Mouse (Mus musculus) 416B (cell line): ENCODE measurements around the gene Agmat.
A peak's percentile ranks its signal among the peaks of the same experiment; 100 is the strongest.

Source experiments
- DNase-seq: peaks from one replicate; pipeline ENCODE4 v3.0.0; 2011; ENCODE audit warnings: low read depth

Agmat gene

DNA sequence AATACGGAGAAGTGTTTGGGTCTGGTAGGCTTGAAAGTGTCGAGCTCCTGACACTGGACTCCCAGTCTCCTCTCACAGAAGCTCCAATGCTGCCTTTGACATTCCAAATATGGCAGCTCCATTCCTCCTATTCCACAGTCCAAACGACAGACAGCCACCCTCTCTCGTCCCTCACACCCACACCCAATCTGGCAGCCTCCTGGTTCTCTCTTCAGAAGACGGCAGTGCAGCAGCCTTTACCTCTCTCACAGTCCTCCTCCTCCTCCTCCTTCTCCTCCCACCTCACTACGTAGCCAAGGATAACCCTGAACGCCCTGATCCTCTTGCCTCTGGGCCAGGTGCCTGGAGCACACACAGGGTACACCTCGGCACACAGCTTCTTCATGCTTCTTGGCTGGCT, 33.4 kb downstream of the Agmat start:
- DNase-seq: no peak

DNA sequence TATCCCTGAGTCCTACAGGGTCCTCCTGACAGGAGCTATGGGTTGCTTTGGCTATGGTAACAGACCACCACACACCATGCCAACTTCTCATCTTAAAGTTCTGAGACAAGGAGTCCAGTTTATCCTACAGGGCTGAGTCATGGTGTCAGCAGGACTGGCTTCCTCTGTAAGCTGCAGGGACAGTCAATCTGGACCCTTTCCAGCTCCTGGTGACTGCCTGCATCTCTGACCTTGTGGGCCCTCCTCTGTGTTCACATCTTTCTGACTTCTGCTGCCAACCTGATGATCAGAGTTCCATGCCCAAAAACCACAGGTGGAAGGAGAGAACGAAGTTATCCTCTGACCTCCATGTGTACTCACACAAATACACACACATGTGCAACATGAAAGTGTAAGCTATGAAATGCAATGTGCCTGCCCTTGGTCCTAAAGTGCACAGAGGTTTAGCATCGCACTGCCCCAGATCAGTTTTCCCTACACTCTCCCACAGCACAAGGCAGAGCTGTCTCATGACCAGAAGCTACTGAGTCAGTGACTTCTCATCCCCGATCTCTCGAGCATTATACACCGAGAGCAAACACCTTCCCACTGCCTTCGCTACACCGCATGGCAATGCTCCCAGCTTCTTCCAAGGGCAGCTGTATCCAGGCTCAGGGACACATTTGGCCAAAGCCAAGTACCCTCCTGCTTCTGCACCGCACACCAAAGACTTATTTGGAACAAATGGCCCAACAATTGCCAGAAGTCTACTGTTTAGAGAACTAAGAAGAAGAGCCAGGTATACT, 34.9 kb downstream of the Agmat start:
- DNase-seq: no peak

DNA sequence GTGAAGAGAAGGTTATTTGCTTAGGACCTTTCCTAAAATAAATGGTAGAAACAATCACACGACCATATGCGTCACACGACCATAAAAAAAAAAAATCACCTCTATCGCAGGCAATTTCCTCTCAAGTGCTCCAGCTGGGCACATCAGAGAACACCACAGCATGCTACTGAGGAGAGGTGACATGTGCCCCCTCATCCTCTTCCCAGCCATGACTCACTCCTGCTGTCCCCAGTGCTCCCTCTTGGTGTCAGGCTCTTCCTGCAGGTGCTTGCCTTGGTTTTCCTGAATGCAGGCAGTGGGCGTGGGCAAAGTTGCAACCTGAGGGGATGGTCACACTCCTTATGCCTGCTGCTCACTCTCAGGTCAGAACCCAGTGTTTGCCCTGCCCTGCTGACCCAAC, 38.4 kb downstream of the Agmat start:
- DNase-seq: peak; percentile 38

DNA sequence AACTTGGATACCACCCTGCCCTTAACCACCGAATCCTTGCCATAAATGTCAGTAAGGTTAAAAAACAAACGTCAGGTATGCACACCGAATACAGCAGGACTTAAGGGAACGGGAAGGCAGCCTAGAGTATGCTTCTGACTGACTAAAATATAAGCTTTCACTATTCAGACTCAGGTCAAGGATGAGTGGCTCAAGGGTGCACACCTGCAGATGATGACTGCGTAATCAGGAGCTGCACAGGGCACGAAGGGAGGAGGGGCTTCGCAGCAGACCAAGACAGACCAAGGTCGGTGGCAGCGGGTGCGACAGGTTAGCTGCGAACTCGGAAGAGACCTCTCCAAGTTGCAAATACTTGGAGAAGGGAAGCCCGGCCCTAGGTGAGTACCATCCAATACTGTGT, 39.7 kb downstream of the Agmat start:
- DNase-seq: no peak

DNA sequence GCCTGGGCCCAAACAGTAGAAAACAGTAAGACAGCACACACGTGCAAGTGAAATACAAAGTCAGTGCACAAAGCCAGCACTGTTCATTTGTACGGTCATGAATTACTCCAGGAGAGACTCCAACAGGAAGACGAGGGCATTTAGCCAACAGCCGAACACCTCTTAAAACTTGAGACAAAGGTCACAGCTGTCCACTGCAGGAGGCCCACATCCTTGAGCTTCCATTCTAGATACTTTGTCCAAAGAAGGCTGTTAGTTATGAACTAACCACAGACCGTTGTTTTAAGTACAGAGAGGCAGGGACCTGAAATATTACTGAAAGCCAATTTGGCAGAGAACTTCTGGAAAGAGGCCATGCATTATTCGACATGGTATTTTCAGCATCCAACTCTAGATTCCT, 40.6 kb downstream of the Agmat start:
- no peak for DNase-seq

DNA sequence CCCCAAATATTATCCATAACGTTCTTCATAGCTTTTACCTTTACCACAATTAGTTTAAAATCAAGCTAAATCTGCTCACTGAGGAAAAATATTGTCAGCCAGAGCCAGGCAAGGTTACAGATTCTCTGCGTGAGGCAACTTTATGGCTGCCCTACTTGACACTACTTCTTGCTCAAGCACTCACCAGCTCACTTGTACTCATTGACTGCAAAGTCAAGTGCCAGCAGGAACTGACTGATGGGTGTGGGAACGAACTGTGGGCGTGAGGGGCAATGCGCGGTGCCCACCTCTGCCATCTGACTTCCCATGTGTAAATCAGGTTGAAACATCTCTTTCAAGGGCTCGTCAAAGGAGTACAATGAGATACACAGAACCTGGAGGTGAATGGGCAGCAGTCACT, 41.0 kb downstream of the Agmat start:
- DNase-seq: no peak

DNA sequence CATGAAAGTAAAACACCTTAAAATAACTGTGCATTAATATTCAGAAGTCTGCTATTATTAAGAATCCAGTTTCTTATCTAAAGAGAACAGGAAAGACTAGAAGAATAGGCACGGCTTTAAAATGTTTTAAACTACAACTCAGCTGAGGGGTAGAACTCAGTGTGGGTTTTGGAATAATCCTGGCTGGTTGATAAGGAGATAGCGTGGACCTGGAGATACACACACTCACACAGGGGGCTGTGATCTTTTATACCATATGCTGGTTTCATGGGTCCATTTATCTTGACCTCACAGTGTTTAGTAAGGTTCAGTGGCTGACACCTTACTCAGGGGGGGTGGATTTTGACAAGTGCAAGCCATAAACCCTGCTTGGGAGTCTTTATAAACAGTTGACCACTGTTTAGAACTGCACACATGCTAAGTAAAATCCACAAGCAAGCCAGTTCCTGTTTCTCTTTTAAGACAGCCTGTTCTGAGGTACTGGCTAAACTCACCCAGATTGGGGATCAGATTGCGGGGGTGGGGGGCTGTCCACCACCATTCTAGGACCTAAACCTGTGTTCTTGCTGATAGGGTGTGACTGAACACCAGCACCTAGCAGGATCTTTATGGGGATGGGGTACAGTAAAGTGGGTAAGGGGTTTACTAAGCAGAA, 43.2 kb downstream of the Agmat start:
- DNase-seq: peak; percentile 45

DNA sequence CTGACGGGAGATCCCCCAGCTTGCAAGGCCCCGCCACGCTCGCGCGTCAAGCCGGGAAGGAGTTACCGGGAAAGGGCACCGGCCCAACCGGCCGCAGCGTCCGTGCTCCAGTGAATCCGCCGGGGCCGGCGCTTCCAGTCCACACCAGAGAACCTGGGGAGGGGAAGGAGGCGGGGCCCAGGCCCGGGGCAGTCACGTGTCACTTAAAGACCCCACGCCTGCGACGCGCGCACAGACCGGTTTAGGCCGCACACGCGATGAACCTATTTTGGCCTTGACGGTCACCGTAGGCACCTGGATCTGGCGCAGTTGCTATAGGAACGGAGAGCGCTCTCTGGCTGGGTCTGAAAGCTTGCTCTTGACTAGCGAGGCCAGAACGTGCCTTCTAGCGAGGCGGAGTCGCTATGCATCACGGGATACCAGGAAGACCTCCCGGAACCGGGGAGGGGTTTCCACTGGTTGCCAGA, 44.1 kb downstream of the Agmat start, which contains the start of gene Dnajc16:
TSS of gene Dnajc16 (minus strand) at position 408 of the 467 bp plus-strand sequence.
- peak; percentile 100 for DNase-seq

DNA sequence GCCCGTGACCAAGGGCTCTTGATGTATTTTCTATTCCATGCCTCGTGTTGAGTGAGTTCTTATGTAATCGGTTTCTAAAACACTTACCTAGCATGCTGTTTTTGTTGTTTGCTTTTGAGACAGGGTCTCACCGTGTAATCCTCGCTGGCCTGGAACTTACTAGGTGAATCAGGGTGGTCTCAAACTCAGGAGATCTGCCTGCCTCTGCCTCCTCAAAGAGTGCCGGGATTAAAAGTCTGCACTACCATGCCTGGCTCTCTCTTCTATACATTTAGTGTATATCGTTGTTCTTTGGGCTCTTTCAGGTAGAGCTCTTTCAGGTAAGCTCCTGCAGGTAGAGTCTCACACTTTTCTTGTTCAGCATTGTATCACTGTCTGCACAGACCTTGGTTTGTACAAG, 45.0 kb downstream of the Agmat start:
- DNase-seq: no peak

DNA sequence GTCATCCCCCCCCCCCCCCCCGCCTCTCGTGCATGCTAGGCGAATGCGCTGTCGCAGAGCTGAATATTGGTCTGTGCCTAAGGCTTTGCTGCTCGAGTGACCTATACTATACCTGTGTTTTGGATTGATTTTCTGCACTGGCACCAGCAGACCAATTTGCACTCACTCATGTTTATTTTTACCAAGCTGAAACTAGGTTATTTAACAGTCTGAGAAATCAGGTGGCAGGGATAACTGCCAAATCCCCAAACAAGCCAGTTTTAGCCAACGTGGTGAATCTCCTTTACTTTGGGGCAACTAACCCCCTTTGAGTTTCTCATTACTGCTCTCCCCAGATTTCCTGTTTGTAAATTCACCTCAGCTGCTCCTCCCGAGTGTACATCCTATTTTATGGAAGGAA, 45.5 kb downstream of the Agmat start:
- DNase-seq: no peak

DNA sequence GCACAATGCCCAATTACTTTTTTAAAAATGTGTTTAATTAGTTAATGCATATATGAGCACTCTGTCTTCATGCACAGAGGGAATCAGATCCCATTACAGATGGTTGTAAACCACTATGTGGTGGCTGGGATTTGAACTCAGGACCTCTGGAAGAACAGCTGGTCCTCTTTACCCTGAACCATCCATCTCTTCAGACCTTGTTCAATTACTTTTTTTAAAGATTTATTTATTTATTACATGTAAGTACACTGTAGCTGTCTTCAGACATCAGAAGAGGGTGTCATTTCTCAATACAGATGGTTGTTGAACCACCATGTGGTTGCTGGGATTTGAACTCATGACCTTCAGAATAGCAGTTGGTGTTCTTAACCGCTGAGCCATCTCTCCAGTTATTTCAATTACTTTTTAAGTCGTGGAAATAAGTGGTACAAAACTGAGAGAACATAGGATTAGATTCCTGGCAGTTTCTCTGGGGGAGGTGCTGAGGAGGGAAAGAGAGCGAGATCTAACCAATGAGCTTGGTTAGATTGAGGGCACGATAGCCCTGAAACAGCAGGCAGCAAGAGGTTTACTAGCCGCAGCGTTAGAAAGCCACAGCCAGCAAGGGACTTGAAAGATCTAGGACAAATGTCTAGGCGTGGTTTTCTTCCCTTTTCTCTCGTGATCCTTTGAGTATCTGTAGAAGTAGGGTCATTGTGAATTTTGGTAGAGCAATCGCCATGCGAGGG, 46.2 kb downstream of the Agmat start:
- peak; percentile 90 for DNase-seq

DNA sequence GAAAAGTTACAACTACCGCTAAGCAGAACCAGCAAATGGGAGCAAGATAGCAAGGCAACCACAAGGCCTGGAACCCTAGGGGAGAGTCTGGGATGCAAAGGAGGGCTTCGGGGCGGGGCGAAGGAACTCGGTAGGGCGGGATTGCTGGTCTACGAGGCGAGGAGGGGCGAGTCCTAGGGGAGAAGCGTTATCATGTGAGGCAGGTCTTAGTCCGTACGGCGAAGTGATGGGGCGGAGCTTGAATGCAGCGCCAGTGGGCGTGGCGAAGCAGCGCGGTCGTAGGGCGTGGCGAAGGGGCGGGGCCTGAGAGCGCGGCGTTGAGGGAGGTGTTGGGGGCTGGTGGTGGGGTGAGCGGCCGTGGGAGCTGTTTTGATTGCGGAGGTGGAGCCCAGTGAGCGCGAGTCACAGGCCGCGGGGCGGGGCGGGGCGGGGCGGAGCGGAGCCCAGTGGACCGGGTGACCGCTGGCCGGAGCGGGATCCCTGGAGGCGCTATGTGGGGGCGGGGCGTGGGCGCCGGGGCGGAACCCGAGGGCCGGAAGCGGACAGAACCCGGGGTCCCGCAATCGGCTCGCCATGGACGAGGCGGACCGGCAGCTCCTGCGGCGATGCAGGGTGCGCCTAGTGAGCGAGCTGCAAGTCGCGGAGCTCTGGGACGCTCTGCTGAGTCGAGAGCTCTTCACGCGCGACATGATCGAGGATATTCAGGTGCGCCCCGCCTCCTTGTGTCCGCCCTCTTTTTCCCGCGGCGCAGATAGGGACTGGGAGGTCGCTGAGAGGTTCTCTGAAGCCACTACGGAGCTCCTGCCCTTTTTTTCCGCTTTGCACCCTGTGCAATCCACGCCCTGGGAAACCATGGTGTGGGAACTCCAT, 47.0 kb downstream of the Agmat start, which contains the start of gene Casp9:
TSS of gene Casp9 (plus strand) at position 331 of the 870 bp plus-strand sequence.
- DNase-seq: peak; percentile 99

DNA sequence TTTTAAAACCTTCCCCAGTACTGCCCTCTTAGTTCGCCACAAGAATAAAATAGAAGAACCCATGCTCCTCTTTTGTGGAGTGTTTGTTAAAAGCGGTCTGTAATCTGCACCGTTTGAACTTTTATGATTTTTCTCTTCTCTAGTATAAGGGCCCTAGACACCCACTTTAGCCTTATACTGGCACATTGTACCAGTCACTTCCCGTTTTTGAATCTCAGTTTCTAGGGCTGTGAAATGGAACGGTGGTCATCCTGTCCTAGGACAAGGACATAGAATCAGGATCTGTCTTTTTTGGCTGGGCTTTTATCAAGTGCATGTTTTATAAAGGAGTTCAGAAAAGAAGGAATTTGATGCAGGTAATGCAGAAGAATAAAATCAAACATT, 47.7 kb downstream of the Agmat start:
- no peak for DNase-seq

DNA sequence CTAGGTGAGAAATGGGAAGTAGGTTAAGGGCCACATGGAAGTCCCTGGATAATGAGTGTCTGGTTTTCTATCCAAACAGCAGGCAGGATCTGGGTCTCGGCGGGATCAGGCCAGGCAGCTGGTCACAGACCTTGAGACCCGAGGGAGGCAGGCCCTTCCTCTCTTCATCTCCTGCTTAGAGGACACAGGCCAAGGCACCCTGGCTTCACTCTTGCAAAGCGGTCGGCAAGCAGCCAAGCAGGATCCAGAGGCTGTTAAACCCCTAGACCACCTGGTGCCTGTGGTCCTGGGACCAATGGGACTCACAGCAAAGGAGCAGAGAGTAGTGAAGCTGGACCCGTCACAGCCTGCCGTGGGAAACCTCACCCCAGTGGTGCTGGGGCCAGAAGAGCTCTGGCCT, 49.9 kb downstream of the Agmat start:
- no peak for DNase-seq

DNA sequence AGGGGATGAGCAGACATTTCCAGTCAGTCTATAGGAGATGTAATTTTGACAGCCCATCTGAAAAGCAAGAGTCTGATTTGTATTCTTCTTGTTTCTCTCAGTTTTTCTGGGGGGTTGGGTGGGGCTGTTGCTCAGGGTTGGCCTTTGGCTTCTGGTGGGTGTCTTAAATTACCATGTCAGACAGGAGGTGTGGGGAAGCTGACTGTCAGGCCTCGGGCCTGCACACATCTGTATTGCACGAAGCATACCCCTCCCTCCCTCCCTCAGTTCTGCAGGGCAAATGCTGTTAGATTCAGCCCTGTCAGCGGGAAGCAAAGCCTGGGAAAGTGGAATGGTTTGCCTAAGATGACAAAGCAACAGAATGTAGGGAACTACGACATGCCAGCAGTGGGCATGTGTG, 50.5 kb downstream of the Agmat start:
- no peak for DNase-seq

DNA sequence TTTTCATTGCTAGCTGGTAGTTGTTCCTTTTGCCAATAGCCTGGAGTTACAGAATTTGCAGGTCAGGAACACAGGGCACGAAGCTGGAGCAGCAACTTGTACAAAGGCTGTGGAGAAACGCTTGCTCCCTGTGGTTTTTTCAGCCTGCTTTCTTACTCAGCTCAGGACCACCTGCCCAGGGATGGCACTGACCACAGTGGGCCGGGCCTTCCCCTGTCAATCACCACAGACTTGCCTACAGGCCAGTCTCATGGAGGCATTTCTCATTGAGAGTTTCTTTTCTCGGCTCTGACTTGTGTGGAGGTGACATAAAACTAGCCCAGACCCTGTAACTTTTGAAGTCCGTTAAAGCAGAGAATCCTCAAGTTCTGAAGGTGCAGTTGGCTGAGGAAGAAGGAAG, 51.1 kb downstream of the Agmat start:
- no peak for DNase-seq

DNA sequence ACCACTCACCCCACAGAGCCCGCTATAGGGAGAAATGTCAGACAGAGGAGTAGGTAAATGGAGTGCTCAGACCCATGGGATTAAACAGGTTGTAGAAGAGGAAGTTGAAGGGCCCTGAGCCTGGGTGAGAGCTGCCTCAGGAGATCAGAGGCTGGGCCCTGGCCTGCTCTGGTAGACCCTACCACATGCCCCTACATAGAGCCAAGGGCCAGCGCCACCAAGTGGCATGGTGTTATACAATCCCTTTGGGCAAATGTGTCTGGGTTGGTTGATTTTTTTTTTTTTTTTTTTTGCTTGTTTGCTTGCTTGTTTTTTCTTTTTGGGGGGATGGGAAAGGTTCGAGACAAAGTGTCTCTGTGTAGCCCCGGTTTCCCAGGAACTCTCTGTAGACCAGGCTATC, 57.6 kb downstream of the Agmat start:
- DNase-seq: peak; percentile 26

DNA sequence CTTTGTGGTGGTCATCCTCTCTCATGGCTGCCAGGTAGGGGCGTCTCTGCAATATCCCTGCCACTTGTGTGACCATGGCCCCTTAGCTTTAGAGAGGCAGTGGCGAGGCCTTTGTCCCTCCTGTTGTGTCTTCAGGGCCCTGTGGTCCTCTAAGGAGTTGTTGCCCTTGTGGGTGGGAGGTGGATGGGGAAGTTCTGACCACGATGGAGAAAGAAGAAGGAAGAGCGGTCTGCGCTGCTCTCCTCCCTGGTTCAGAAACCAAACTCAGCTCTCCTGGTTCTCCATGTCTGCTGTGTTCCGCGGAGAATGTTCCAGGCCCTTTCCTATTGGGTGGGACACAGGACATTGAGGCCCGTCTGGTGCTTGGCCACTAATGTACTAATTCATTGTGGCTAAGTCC, 59.4 kb downstream of the Agmat start:
- DNase-seq: no peak
